Mouse (Mus musculus): ENCODE measurements around the gene Cep95. TPM values are rescaled to one million over a fixed set of nuclear protein-coding genes. Genes with fewer than 3 reads are reported as not detected.
"Not testable (repeated sequence)": the region's sequence is repeated elsewhere in the genome, so short reads cannot be mapped to it uniquely, and the experiment has no call there.

Gene Cep95
- total RNA-seq, 2 experiments from 2014 or later = 12.6 to 15.1 TPM

DNA sequence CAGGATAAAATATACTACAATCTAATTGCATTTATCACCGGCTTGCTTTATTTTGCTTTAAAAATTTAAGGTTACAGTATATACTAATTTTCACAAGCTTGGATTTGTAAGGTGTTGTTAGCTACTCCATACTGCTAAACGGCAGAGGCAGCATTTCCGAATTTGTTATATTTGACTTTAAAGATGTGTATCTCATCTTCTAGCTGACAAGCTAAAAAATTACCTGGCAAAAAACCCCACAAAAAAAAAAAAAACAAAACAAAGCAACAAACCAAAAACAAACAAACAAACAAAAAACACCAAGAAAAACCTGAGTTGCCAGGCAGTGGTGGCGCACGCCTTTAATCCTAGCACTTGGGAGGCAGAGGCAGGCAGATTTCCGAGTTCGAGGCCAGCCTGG, 10.9 kb upstream of the Cep95 start:
- TF ChIP-seq CTCF (IDR thresholded peaks at IDR 0.05) = no peak
- DNase-seq (ENCODE audit: extremely low spot score in 1 of 2, low spot score in 2 of 2) = no peak
- intact Hi-C loops (cut with DNase I) = no loop called here
- Histone ChIP-seq H3K27ac (no peak overlapping the region), H3K4me3 (no peak overlapping the region)

DNA sequence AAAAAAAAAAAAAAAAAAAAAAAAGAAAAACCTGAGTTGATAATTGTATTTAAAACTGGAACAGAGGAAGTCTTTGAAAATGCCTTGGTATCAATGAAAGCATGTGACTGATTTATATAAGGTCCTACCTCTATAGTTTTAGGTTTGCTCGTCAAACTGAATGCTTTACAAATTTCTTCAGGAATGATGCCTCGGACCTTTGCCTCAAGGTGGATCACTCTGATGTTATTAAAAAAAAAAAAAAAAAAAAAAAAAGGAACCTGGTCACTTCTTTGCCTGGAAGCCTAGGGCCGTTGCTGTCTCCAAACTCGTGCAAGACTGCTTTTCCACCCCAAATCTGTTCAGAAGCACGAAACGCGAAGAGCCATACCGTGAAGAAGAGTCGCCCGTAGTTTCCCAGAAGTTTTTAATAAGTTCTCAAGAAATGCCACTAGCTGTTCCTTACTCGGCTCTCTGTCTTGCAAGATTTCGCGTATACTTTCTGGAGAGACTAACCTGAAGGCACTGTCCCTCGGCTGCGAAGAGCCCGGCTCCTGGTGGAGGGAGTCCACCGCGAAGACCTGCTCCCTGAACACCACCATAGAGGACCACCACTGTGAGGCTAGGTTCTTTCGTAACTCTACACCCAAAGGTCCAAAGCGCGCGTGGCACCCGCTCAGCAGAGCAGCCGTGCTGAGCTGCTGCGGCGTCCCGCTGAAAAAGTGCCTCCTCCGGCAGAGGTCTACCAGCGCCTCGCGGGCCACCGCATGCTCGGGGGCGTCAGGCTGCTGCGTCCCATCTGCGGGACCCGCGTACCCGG, 10.3 kb upstream of the Cep95 start:
- intact Hi-C loops (cut with DNase I) = no loop called here
- TF ChIP-seq CTCF (IDR thresholded peaks at IDR 0.05) = no peak
- Histone ChIP-seq H3K27ac (peak overlapping the region; percentile 86), H3K4me3 (peak overlapping the region; percentile 55)
- no peak for DNase-seq (ENCODE audit: extremely low spot score in 1 of 2, low spot score in 2 of 2)

DNA sequence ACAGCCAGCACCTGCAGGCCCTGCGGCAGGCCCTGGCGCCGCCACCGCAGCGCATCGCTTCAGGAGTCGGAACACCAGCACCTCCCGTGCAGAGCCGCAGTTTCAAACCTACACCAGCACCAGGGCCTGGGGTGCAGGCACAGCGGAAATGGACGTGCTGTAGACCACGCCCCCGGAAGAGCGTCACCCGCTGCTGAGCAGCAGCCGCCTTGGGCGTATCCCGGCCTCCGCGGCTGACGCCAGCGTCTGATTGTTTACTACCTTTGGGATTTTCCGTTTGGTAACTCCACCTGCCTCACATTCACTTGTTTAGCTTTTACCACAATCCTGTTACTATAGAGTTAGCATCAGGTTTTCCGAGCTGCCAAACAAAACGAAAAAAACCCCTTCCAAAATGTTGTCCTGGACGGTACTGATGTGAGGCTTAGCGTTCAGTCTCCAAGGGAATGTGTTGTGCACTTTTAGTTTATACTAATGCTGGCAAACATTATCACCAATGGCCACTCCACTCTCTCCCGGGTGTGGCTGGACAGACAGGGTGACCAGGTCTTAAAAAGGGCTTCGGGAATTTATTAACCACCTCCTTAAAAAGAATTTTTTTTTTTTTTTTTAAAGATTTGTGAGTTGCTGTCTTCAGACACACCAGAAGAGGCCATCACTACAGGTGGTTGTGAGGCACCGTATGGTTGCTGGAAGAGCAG, 9.5 kb upstream of the Cep95 start, which contains the start of gene Polg2:
Gene Polg2, minus strand, starts transcription at position 150 of the 701 bp plus-strand sequence.
- TF ChIP-seq CTCF (IDR thresholded peaks at IDR 0.05) = no peak
- H3K4me3 ChIP-seq = peak within 1 kb of the TSS; percentile 55
- DNase-seq (ENCODE audit: extremely low spot score in 1 of 2, low spot score in 2 of 2) = peak; percentile 89 to 90
- H3K27ac ChIP-seq = peak within 1 kb of the TSS; percentile 86
- intact Hi-C loops (cut with DNase I) = no loop called here

DNA sequence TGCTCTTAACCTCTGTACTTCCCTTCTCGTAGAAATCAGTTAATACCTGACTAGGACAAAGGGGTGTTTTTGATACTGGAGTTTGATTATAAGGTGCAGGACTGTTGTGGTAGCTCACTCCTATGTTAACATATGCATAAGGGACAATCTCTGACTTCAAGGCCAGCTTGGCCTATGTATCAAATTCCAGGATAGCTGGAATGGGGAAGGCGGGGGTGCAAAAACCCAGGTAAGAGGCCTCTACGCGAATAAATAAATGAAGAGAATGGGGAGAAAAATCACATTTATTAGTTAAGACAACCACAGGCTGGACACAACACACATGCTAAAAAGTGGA, 9.0 kb upstream of the Cep95 start:
- Histone ChIP-seq H3K4me3 (peak overlapping the region; percentile 55), H3K27ac (peak overlapping the region; percentile 86; the same call in 1 of the 2 replicates)
- intact Hi-C loops (cut with DNase I) = no loop called here
- no peak for DNase-seq (ENCODE audit: extremely low spot score in 1 of 2, low spot score in 2 of 2)
- TF ChIP-seq CTCF (IDR thresholded peaks at IDR 0.05) = no peak

DNA sequence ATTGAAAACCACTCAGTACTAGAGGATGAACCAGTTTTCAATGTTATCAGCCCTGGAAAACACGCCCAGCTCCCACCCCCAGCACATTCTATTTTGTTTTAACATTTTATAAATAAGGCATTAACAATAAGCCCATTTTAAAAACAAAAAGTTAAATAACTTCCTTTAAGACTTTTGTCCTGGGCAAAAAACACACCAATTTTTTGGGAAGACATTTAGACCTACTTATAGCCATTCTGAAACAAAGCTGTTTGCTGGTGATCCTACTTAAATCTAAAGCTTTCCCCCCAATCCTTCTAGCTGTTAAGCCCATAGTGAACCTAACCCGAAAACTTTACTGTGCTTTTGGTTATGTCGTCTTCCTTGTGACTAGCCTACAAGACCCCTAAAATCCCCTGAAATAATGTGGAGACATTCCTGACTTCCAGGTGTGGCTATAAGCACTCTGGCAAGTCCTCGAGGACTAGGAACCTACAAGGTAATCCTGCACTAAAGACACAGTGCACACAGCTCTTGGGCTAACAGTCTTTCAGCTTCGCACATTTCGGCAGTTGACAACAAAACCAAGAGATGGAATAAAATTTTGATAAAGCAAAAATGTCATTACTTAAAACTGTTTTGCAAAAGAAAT, 8.3 kb upstream of the Cep95 start:
- Histone ChIP-seq H3K4me3 (no peak overlapping the region), H3K27ac (no peak overlapping the region)
- intact Hi-C loops (cut with DNase I) = no loop called here
- no peak for DNase-seq (ENCODE audit: extremely low spot score in 1 of 2, low spot score in 2 of 2)
- TF ChIP-seq CTCF (IDR thresholded peaks at IDR 0.05) = no peak

DNA sequence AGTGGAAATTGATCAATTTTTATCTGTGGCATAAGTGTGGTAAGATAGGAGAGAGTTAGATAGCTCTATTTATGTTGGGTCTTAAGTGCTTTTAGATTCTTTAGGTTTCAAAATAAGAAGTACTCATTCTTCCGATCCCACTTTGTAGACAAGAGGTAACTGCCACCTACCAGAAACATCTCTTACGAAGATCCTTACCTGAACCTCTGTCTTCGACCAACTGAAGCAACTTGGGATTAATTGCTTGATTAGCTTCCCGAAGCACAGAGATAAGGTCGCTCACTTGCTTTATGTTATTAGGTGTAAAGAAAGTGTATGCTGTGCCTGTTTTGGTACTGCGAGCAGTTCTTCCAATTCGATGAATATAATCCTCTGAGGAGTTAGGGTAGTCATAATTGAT, 6.8 kb upstream of the Cep95 start:
- H3K4me3 ChIP-seq; H3K27ac ChIP-seq; DNase-seq (ENCODE audit: extremely low spot score in 1 of 2, low spot score in 2 of 2); intact Hi-C loops (cut with DNase I): not testable (repeated sequence)

DNA sequence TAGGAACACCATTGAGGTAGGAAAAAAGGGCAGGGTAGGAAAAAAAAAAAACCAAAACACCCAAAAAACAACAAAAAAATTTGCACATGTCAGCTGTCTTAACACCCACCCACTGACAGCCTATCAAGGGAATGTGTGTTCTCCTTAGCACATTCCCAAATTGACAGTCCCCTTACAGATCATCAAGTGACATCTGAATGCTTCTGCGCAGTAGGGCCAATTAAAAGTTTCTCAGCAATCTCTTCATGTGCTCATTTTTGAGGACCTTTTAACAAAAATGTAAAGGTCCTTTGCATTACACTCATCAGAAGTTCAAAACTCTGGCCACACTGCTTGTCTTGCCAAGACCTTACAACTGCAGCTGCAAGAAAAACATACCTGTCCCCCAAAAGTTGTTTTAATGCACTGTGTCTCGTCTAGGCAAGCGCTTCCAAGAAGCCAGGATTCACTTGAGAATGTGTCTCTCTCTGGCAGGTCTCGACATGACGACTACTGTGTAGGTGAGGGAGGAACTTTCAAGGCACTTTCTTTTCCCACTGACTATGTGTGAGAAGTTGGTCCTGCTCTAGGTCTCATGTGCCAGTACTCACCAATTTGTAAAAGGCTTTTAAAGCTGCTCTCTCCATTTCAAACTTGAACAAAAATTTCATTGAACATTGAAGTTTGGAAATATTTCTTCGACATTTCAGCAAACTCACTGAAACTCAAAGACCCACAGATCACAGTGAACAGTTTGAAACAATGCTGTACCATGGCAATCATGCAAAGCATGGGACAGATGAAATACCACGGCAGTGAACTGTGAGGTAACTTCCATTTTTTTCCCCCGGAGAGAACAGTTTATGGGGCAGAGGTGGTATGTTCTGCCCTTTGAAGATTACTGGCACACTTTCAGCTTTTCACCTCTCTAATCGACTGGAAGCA, 5.9 kb upstream of the Cep95 start:
- intact Hi-C loops (cut with DNase I) = no loop called here
- Histone ChIP-seq H3K4me3 (no peak overlapping the region), H3K27ac (no peak overlapping the region)
- DNase-seq (ENCODE audit: extremely low spot score in 1 of 2, low spot score in 2 of 2) = no peak
- no peak for TF ChIP-seq CTCF (IDR thresholded peaks at IDR 0.05)

DNA sequence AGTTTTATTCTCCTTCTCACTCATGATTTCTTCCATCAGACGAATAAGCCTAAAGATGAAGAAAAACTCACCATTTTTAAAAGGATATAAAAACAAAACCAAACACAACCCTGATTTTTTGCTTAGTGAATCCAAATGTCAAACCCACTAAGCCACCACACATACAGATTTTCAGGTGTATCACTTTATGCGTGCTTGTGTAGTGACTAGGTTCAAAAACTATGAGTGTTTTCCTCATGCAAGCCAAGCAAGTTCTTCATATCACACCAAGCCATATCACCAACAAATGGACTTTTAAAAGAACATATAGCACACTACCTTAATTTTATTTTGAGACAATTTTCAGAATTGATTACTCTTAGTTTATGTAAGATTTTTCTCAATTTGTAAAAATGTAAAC, 4.6 kb upstream of the Cep95 start:
- Histone ChIP-seq H3K27ac (no peak overlapping the region), H3K4me3 (peak overlapping the region; percentile 16; the same call in 1 of the 2 replicates)
- intact Hi-C loops (cut with DNase I) = no loop called here
- no peak for TF ChIP-seq CTCF (IDR thresholded peaks at IDR 0.05)
- DNase-seq (ENCODE audit: extremely low spot score in 1 of 2, low spot score in 2 of 2) = no peak

DNA sequence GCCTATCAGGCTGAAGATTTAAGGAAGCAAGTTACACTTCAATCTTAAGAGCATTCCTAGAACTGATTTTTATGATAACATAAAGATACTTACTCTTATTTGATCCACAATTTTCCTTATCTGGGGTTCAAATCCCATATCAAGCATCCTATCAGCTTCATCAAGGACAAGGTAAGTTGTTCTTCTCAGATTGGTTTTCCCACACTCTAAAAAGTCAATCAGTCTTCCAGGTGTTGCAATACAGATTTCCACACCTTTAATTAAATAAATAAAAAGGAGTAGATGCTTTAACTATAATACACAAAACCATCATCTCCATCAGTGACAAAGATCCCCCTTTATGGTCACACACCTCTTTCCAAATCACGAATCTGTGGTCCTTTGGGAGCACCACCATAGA, 4.0 kb upstream of the Cep95 start:
- peak overlapping the region; percentile 98 for H3K4me3 ChIP-seq
- intact Hi-C loops (cut with DNase I) = loop anchor here (5.0 kb wide), 2 partner anchors 212 to 242 kb away; partner anchors contain the start of genes 1810010H24Rik and Kpna2
- DNase-seq (ENCODE audit: extremely low spot score in 1 of 2, low spot score in 2 of 2) = no peak
- no peak for TF ChIP-seq CTCF (IDR thresholded peaks at IDR 0.05)
- no peak overlapping the region for H3K27ac ChIP-seq

DNA sequence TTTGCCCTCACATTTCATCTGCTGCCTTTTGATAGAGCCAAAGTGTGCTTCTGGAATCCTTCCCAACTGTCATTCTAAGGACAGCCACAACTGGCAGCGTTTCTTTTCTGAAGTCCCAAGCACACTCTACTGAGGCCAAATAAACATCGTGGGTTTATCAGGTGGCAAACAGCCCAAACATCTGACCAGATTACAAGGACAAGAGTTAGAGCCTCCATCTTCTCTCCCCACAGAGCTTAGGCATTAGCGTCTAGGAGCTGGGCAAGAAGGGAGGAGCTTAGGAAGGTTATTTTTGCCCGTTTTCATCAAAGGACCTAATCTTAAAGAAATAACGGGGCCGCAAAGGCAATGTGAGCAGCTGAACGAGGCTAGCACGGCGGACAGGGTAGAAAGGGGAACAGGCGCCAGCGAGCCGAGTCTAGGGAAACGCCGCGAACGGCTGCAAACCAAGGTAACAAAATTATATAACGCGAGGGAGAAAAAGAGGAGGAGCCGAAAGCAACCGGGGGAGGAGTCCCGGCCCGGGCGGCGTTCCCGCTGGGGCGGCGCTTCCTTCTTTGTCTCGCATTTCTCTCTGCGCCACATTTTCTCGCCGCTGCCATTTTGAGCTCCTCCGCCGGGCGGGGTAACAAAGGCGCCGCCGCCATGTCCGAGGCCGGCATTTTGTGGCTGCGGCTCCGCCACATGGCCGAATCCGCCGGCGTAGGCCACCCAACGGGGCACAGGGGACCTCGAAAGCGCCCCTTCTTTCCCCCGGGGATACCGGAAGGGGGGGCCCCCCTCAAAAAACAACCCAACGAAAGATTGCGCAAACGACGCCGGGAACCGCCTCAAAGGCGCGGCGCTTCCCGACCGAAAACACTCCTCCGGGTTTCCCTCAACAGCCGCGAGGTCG, 1.7 kb upstream of the Cep95 start:
- TF ChIP-seq CTCF (IDR thresholded peaks at IDR 0.05) = no peak; the same call in 1 of the 2 replicates
- intact Hi-C loops (cut with DNase I) = loop anchor here (2.0 to 5.0 kb wide), 5 partner anchors 35 to 515 kb away; partner anchors contain the start of genes 1810010H24Rik, Kpna2, Smarcd2 and Smurf2
- Histone ChIP-seq H3K4me3 (peak overlapping the region; percentile 98), H3K27ac (peak overlapping the region; percentile 100)
- peak; percentile 85 to 88 for DNase-seq (ENCODE audit: extremely low spot score in 1 of 2, low spot score in 2 of 2)
